Mouse (Mus musculus) heart, adult 2 months (tissue): ENCODE results near the gene Nudt15.

Experiments used
- CTCF ChIP-seq: fragments of 200-600 bp; IDR thresholded peaks from 2 replicates; pipeline ENCODE4 v1.8.1; 2022; ENCODE audit warnings: antibody characterized with exemption, mild to moderate bottlenecking, moderate library complexity
- POLR2A ChIP-seq: fragments of 200-500 bp; IDR thresholded peaks from 2 replicates; pipeline ENCODE4 v1.6.1; 2011; ENCODE audit warnings: mild to moderate bottlenecking, low read depth, low read length, control low read depth; ENCODE audit not compliant: insufficient read depth

DNA sequence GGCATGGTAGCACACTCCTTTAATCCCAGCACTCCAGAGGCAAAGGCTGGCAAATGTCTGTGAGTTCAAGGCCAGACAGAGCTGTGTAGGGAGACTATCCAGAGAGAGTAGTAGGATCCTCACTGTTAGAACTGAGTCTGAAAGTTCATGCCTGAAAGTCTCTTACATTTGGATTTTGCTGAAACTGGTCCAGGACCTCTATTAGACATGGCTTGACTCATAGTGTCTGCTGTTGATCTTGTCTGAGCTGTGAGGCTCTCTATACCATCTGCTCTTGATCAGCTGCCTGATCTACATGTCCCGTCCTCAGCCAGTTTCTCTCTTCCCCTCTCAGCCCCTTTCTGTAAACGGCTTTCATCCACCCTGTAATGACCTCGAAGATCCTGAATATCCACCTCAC, 69.7 kb downstream of the Nudt15 start:
- TF ChIP-seq POLR2A (no peak), CTCF (no peak)
